Mouse (Mus musculus) mouse embryonic stem cell (cell line): Measurements from ENCODE around the gene Myh3.

Source experiments
- in situ Hi-C, 2 experiments: fragments of 300-500 bp; cut with MboI; formaldehyde crosslinking; loops; 1 replicate in 1 of 2; 3 replicates in 1 of 2; pipeline ENCODE4 v1.14.3; 2019 to 2020; ENCODE audit warnings: low sequenced_read_pairs in 2 of 2, low pct_unique_long_range_greater_than_20kb in 1 of 2, mixed read lengths in 1 of 2; ENCODE audit not compliant: unreplicated experiment in 1 of 2

The Myh3 gene

DNA sequence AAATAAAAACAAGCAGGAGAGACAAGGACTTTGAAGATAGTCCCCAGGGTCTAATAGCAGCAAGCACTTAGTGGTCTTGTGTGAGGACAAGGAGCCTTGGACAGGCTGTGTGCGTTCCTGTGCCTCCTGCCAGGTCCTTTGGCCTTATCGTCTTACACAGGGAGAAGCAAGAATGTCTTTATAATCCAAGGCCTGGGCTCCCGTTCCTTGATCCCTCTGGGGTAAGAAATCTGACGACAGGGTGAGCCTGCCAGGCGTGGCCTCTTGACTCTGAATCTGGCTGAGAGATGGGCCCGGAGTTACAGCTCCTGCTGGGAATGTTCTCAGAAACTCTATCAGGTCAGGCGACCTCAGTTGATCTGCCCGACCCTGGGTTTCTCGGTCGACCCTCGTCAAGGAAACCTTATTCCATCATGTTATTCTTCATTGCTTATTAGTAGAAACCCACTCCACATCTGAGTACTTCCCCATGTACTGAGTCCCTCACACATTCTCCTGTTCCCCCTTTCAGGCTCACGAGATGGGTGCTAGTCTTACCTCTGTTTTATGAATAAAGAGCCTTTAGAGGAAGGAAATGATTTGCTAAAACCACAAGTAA, 42.7 kb downstream of the Myh3 start:
- in situ Hi-C loops = loop anchor here in 1 of 2 experiments (25.0 kb wide), 1 partner anchor 517 kb away; no protein-coding TSS in a partner anchor

DNA sequence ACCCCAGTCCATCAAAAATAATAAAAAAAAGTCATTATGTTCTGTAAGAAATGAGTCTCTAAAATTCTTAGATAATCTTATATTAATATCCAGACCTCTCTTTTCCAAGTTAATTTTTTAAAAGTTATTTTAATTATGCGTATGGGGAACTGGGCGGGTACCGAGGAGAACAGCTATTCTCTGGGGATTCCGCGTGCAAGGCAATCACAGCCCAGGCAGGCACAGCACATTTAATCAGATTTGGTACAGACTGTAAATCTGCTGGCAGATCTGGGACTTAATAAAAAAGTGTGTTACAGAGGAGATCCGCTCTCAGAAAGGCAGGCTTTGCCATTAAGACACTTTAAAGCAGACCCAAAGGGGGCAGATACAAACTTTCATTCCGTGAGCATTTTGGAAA, 46.8 kb downstream of the Myh3 start:
- in situ Hi-C loops = loop anchor here in 1 of 2 experiments (25.0 kb wide), 1 partner anchor 512 kb away; no protein-coding TSS in a partner anchor

DNA sequence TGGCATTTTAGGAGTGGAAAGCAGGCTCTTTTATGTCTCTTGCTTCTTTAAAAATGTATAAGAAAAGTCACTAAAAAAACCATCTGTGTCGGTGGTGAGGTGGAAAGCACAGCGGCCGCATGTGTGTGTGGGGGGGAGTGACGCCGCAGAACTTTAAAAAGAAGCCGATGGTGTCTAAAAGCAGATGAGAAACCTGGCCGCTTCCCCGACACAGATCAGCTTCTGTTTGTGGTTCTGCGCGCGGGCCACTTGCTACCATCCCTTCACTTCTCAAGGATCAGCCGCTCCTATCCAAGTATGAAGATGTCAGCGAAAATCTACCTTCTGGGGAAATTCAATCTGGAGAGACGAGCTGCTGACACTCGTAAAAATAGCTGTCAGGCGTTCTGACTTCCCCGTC, 47.3 kb downstream of the Myh3 start:
- in situ Hi-C loops = no loop called here

DNA sequence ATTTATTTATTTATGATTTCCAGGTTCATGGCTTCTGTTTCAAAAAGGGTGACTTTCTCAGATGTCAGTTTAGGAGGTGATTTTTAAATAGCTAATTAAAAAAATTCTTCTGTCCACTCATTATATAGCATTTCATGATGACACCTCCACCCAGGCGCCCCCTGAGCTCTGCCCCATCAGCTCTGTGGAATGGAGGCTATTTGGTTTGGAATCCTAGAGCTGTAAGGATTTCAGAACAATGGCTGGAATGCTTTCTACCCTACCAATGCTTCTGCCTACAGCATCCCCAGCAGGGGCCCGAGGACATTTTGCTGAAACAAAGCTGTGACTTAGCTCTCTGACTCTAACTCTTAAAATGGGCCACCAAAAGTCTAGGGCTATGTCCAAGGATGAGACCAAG, 55.4 kb downstream of the Myh3 start:
- in situ Hi-C loops = no loop called here

DNA sequence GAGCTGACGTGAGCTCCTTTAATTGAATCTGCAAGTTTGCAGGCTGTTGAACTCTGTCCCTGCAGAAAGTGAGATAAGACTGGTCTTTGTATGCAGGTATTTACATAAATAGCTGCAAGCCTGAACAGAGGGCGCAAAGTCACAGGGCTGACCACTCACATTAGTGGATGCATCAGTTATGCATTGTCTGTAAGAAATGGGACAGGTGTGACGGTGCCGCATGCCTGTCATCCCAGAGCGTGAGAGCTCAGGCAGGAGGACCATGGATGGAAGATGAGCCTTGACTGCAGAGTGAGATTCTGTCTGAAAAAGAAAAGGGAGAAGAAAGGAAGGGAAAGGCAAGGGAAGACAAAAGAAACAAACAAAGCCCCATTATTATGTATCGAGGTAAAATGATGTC, 56.6 kb downstream of the Myh3 start:
- in situ Hi-C loops = no loop called here

DNA sequence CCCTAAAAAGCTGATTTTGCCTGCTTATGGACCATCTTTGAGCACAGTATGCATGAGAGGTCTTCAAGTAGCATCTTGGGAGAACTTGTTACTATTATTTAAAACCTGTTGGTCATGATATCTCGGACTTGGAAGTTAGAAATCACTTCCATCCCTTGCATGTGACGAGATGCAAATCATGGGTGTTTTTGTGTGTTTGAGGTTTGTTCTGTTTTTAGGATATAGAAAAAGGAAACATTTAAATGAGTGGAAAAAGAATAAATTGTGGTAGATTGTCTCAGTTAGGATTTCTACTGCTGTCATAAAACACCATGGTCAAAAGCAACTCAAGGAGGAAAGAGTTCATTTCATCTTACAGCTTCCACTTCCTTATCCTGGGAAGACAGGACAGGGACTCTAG, 57.4 kb downstream of the Myh3 start:
- in situ Hi-C loops = no loop called here

DNA sequence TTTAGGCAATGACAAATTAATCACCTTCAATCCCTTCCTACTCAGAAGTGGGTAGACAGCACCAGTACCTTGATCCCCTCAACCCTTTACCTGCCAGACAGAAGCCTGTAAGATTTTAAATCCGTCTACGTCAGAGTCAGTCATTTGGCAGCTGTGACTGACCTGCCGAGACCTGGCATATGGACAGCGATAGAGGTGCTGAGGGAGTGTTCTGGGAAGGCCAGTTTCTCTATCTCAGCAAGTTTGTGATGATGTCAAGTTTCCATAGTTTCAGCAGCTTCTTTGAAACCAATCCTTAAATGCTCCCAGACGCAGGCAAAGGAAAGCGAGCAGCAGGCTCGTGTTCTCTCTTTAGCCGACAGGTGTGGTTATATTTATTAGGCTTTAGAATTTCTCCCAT, 61.5 kb downstream of the Myh3 start:
- in situ Hi-C loops = no loop called here

DNA sequence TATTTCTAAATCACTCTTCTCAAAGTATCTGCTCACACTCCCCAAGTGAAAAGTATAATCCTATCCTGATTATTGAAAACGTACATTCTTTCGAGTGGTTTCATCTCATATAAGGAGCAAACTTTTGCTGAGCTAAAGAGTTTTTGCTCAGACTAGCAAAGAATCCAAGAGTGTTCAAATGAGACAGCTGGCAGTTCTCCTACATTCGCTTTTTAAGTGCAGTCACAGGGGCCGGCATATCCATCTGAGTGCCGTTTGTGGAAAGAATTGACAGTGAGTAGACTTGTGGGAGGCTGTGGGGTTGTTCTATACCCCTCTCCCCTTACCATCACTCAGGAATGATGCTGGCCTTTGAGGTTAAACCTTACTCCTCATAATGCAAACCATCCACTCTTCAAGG, 62.1 kb downstream of the Myh3 start:
- in situ Hi-C loops = no loop called here

DNA sequence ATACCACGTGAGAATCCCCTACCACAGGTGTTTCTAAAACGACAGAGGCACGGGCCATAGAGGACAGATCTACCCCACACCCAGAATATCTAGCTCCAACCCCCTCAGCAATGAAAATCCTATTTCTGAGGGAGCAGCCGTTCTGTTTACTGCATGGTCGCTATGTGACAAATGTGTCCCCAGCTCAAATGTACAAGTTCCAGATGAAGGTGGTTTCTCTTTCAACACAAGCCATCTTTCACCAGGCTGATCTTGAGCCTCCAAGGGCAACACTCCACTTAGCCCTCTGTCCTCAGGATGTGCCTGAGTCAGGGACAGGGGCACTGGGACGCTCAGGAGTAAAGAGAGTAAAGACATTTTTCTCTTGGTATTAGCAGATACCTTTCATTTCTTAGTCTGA, 62.9 kb downstream of the Myh3 start:
- in situ Hi-C loops = no loop called here

DNA sequence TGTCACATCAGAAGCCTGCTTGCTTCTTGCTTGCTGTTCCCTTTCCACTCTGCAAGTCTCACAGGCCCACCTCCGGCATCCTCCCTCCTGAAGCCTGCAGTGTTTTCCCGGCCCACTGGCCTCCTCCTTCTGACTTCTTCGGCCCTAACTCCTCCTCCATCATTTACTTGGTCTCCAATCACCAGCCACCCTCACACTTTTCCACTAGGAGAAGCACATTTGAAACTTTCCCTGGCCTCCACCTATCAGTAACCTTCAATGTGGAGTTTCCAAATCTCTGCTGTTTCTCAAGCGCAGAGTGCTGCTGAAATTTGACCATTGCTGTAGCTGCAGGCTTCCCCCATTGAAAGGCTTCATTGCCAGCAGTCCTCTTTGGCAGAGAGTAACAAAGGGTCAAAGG, 63.9 kb downstream of the Myh3 start:
- in situ Hi-C loops = no loop called here

DNA sequence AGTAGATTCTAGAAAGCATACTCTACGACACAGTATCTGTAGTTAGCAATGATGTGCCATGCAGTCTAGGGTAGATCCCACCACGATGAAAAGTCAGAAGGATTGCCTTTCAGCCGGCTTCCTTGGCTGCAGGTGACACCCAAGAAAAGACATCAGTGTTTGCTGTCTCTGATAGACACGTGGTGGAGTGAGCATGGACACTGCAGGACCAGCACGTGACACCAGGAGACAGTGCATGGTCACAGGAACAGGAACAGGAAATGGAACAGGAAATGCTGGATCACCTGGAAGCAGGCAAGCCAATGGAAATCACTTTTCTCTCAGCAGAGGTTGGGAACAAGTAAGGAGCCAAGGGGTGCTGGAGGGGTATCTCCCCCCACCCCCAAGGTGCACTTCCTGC, 65.0 kb downstream of the Myh3 start:
- in situ Hi-C loops = no loop called here

DNA sequence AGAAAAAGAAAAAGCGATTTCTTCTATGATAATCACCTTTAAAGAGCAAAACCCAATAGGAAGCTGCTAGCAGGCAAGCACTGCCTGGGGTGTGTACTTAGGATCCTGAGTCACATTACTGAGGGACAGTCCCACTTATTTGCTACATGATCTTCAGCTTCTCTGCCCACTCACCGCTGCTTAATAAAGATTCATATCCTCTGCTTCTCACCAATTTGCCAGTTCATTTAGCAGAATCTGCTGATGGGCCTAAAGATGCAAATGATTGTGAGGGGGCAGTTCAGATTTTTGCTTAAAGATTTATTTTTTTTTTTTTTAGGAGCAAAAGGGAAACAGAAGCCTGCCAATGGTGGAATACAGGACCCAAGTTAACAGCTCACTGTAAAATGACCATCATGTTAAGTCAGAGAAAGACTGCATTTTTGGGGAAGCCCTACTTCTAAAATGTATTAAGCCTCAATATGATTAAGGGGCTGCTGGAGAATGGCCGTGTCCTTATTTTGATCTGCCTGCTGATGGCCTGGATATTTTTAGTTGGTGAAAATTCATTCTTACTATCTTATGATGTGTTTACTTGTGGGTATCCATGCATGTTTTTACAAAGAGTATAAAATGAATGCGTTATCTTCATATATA, 65.9 kb downstream of the Myh3 start:
- in situ Hi-C loops = no loop called here

DNA sequence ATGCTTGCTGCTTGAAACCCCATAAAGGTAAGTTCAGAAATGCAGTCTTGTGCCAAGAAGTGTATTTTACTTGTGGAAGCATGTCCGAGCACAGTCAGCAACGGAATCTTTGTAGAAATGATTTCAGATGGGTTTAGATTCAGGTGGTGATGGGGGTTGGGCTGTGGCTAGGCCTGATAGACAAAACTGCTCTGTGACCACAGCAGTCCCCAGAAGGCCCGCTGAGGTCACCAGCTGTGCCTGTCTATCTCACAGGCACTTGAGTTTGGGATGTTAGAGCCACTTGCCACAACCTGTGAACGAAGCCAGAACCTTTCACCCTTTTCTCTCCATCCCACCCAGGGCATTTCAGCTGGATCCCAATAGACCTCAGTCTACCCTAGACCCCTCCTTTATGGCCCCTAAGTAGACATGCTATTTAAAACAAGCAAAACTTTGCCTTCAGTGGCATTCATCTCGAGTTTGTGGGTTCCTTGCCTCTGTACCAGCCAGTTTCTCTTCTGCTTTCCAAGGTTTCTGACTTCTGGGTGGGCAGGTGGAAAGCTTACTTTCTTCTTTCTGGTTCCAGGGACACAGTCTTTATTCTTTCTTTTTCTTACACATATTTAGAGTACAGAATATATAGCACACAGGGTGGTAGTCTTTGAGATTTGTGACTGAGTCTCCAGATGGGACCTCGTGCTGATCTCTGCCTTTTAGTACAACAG, 66.6 kb downstream of the Myh3 start:
- in situ Hi-C loops = no loop called here

DNA sequence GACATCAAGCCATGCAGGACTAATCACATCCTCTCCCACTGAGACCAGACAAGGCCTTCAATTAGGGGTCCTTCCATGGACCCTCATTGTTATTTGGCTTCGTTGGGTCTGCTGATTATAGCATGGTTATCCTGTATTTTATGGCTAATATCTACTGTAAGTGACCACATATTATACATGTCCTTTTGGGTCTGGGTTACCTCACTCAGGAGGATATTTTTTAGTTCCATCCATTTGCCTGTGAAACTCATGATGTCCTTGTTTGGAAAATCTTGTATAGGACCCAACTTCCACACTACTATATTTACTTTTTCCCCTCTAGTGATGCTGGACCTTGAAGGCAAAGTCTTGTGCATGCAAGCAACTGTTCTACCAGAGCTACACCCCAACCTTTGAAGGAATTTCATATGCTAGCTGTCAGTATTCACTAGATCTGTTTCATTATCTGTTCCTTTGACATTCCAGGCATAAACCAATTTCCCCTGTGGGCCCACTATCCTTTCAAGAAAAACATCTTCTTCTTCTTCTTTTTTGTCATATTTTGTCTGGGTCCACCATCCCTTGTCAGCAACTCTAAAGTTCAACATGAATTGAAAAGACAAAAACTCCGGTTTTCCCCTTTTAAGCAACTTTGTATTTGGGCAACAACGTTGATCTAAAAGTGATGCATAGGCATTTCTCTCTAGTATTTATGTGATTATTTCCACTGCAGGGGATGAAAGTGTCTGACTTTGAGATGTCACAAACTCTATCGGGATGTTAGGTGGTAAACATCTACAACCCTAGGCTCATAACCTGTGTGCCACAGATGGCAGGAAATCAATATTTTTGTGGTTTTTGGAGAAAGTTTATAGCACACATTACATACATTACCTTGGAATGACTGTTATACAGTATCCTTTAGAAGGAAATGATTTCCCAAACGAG, 67.6 kb downstream of the Myh3 start:
- in situ Hi-C loops = no loop called here

DNA sequence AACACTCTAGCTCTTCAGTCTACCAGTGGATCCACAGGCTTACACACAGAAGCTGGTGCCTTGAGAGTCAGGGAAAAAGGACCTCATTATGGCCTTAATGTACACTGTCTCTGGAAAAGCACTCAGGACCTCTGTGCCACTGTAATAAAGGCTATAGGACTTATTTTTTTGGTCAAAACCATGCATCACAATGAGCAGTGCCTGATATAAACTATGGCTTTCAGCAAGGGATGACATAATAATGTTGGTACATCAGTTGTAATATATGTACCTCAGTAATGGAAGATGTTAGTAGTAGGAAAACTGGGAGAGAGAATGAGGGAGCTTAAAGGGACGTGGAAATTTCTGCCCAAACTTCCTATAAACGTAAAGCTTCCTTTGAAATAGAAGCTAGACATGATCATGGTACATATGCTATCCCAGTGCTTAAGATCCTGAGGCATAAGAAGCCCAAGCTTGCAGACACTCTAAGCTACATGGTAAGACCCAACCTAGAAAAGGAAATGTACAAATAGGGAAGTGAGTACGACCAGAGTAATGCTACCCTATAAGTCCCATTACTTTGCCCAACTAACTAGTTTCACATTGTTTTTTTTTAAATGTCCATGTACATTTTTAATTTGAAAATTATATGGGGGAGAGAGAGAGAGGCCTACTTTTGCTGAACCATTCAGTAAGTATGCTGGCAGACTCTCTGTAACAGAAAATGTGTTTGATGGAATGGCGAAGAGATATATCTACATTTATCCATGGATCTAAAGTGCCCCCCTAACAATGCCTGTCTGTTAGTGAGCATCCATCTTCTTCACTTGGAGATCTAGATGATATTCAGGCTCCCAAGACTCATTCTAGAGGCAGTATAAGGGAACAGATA, 68.5 kb downstream of the Myh3 start:
- in situ Hi-C loops = no loop called here

DNA sequence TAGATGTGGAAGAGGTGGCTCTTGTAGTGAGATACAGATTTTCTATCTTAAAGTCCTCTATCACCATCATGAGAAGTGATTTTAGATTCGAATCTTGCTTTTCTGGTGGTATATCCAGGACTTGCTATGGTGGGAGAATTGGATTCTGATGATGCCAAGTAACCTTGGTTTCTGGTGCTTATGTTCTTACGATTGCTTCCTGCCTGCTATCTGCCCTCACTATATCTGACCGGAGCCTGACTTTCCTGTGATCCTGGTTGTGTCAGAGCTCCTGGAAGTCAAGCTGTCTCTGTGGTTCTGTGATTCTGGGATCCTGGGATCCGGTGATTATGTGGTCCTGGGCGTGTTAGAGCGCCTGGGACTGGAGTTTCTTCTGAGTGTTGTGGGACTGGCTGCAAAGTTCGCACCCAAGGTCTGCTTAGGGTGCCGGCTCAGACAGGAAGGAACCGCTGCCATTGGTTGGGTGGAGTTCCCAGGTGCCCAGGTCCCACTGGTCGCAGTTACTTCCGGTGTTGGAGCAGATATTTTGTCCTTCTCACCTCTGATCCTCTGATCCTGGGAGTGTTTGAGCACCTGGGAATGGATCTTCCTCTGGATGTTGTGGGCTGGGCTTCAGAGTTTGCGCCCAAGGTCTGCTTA, 69.3 kb downstream of the Myh3 start:
- in situ Hi-C loops = no loop called here

DNA sequence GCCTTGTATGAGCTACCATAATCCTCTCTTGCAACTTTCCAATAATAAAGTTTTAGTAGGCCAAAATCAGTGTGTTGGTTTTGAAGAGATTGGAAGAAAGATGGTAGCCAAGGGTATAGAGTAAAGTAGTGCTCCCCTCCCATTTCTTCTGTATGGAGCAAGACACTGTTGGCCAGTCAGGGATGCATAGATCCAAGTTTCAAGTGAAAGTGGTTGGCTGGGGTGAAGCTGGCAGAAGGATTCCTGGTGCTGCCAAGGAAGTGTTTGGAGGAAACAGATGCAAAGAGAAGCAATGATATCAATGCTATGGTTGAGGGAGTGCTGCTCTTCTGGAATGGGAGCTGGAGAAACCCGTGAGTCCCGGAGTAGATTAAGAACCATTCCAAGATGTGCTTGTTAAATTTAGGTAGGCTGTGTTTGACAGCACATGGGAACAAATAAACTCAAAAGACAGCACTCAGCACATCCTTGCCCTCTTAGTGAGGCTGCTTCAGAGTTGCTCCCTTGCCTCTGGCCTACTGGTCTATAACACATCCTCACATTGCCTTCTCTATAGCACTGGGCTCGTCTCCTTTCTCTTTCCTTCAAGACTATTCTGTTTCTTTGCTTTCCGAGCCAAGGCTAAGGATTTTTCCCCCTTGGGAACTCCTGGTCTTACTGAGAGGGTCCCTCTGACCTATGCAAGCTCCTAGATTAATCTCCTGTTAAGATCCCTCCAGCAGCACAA, 70.3 kb downstream of the Myh3 start:
- in situ Hi-C loops = no loop called here
